Mouse (Mus musculus) granulocyte monocyte progenitor cell, adult 5-6 weeks (primary cell): Measurements from ENCODE around the gene a. TPM values are rescaled to one million over a fixed set of nuclear protein-coding genes. Genes with fewer than 3 reads are reported as not detected.

ENCODE experiments used
- ATAC-seq: replicated peaks from 2 replicates; pipeline ENCODE4 v1.8.0; 2016; ENCODE audit warnings: mild to moderate bottlenecking, moderate TSS enrichment, inconsistent platforms; ENCODE audit not compliant: poor library complexity, severe bottlenecking
- total RNA-seq, 2 experiments: library from RNA; stranded (forward) in 1 of 2; stranded (reverse) in 1 of 2; fragments of 200-712, 200-1000 nt in 1 of 2; fragments of >200 nt in 1 of 2; fragmentation: Nextera tagmentation in 1 of 2; gene quantifications; 2 replicates each; pipeline ENCODE4 v1.2.3; 2014 to 2017

Gene a
- total RNA-seq, 2 experiments from 2014 or later: not detected

DNA sequence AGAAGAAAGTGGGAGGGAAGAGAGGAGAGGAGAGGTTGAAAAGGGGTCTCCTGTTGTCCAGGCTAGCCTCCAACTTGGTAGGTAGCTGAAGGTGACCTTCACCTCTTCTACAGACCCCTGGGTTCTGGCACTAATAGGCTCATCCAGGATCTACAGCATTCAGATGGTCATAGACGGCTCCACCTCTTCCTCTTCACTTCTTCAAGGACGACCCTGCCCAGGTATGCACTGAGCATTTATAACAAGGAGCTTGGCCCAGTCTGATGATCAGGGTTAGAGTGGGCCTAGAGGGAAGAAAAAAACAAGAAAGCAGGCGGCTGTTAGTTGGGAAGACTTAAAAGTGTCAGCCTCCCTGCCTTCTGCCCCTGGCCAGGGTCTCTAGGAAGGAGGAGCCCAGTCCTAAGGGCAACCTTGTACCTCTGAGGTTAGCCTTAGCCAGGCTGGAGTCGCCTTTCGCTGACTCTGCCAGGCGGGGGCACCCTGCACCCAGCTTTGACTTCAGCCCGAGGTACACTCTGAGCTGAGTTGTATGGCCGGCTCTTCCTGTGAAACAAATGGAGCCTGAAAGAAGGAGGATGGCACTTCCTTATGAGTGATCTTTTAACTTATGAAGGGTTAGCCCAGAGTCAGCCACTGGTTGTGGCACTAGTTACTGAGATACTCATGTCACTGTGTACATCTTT, 291.1 kb downstream of the a start:
- peak; percentile 97 for ATAC-seq

DNA sequence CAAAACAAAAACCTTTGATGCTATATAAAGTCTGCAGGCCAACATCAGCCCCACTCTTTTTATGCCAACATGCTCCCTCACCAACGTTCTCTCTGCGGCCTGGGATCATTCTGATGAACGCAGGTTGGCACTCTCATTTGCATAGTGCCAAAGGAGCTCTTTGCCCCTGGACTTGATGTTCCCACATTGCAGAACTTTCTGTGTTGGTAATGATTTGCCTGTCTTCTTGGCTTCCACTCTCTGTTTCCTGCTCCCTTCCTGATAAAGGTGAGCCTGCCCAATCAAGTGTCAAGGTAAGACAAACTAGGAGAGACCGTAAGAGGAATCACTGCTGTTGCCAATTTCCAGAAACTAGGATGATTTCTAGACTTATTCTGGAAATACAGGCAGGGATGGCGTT, 293.3 kb downstream of the a start:
- no peak for ATAC-seq

DNA sequence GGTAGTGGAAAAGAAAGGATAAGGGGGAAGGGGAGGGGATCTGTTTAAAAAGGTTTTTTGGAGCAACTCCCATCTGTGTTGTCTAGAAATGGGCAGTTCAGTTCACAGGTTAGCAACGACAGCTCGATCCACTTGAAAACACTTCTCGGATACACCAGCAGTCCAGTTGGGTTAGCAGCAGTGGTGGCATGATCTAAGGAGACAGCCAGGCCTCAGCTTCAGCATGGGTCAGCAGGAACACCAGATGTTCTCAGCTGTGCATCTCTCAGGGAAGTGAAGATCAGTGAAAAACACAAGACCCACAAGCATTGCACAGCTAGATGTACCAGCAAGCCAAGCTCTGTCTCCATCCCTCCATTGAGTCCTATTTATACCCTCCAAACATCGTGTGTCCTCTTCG, 295.1 kb downstream of the a start:
- no peak for ATAC-seq

DNA sequence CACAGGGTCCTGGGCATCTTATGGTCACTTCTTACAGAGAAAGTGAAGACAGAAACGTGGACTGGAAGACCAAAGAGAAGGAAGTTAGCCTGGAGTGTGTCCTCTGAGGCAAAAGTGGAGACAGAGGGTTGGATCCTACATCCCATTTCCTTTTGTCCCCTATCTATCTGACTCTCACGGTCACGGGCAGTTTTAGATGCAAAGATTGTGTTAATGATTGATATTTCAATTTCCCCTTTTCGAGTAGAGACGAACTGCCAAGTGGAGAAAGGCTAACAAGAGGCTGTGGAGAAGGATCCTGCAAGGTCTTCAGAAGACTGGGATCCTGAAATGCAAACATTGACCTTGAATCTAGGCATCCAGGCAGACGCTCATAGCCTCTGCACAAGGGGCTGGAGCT, 297.1 kb downstream of the a start:
- ATAC-seq: no peak

DNA sequence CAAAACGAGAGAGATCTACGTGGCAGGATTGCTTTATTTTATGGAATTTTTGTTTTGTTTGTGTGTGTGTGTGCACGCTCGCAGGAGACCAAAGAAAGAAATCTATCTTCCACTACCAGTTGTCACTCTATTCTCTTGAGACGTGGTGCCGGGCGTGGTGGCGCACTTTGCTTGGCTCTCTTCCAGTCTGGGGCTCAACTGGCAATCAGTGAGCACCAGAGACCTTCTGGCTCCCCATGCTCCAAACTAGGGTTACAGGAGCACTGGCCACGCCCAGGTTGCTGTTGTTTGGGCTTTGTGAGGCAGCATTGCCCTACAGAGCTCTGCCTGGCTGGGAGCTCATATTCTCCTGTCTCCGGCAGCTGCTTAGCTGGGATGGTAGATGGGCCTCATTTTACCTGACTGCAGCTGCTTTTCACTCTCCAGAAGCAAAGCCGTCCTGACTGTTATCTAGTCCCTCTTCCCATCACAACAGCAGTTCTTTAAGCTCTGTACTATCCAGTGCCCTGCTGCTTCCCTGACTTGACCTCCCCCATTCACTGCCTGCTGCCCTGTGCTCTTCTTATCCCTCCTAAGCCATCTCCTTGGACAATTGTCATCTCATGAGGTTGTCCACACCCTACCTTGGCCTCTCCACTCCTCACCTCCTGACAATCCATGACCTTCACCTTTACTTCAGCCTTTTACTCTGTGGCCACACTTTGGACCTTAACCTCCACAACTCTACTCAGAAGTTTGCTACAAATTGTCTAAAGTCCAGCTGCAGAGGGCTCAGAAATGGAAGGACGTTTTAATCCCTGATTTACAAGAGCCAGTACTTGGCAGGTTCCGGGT, 299.9 kb downstream of the a start:
- ATAC-seq: no peak

DNA sequence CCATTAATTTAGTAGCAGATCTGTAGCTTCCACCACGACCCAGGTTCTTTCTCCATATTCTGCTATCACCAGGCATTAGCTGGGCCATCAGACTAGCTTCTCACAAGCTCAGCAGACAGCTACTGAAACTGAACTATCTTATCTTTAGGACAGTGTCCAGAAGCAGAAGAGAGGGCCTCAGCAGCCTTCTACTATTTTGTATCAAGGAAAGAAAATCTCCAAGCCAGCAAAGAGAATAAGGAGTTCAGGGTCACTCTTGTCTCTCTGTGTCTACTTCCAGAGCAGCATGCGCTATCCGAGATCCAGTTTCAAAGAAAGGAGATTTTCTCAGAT, 300.5 kb downstream of the a start:
- ATAC-seq: no peak

DNA sequence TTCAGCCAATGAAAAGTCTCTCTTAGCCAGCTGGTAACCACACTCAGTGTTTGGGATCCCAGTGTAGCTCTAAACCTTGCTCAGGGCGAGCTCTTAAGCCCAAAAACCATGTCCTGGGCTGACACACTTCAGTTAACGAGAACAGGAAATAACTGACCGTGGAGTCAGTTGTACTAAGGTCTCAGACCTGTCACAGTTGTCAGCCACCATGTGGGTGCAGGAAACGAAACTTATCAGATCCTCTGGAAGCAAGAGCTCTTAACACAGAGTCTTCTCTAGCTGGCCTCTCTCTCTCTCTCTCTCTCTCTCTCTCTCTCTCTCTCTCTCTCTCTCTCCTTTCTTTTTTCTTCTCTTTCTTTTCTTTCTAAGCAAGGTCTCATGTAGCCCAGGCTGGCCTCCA, 302.2 kb downstream of the a start:
- ATAC-seq: peak; percentile 89

DNA sequence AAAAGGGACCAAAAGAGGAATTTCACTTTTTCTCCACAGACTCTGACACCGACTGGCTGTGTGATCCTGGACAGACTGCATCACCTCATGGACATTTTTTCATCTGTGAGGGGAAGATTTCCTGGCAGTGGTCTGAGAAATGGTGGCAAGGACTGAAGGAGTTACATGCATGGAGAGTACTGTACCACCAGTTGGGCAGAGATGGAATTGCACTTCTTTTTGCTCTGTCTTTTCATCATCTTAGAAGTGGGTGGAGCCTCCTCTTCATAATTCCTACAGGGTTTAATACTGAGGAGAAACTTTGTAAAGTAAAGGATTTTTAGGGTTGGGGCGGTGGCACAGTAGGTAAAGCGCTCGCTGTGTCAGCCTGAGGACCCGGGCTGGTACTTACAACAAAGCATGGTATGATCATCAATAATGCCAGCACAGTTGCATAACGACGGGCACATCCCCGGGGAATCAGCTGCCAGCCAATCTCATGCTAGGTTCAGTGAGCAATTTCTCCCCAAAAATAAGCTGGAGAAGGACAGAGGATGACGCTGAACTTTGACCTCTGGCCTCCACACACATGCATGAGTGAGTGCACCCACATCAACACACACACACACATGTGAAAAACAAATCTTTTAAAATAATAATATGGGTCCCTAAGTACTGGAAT, 307.6 kb downstream of the a start:
- ATAC-seq: no peak

DNA sequence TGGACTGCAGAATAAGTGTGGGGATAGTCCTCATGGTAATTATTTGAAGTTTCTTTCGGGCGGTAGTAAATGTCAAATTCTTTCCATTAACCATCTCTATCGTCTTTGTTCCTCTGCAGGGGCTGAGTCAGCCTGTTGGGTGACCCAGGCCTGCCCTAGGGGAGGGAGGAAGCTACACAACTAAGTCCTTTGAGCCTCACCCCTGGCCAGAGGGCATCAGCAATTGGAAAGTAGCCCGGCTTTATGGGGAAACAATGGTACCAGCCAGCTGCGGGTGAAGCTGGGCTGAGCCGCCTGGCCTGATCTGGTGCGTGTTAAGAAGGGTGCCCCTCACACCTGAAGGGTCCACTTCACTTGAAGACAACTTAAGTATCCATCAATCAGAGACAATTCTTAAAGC, 308.2 kb downstream of the a start:
- no peak for ATAC-seq

DNA sequence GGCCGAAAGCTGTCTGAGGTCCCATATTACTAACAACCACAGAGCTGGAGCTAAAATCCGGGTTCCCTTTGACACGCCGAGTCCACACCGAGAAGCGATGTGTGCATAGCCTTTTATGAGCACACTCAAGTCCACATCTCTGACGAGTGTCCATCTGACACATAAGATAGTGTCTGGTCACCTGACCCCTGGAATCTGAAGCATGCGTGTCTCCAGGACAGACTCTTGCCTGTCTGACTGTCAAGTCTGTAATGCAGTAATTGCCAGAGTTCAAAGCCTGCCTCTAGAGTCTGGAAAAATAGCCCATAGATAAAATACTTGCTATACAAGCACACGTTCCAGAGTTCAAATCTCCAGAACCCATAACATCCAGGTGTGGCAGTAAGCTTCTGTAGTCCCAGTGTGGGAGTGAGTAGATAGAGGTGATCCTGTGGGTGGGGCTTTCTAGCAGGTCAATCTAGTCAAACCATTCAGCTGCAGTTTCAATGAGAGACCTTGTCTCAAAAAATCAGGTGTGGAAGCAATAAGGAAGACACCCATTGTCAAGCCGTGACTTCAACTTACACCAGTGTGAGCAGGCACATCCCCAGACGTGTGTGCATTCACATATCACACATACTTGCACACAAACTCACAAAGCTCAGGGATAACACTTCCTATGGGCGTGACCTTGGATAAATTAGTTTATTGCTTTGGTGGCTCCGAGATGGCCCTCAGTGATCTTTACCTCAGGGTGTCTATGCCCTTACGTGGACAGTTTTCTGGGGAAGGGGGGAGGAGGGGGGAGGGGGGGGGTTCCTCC, 309.0 kb downstream of the a start:
- ATAC-seq: no peak

Other genes with a start within 250 kb of the a start
- gene 1700003F12Rik, start 244.3 kb upstream of the a start, total RNA-seq (2014; fragmentation: Nextera tagmentation): not detected in 2 replicates
- gene 1700003F12Rik, start 244.3 kb upstream of the a start, total RNA-seq (2017): not detected in 2 replicates
- not detected in 2 replicates for gene Actl10, start 239.6 kb upstream of the a start, total RNA-seq (2014; fragmentation: Nextera tagmentation)
- gene Actl10, start 239.6 kb upstream of the a start, total RNA-seq (2017): not detected in 2 replicates
- gene Necab3, start 232.5 kb upstream of the a start, total RNA-seq (2014; fragmentation: Nextera tagmentation): 1.8 and 7.0 TPM in 2 replicates
- 2.4 TPM in 1 of 2 replicates, not detected in the other for gene Necab3, start 232.5 kb upstream of the a start, total RNA-seq (2017)
- 32.0 and 45.2 TPM in 2 replicates for gene E2f1, start 221.5 kb upstream of the a start, total RNA-seq (2014; fragmentation: Nextera tagmentation)
- 7.5 and 9.9 TPM in 2 replicates for gene E2f1, start 221.5 kb upstream of the a start, total RNA-seq (2017)
- 8.4 and 15.5 TPM in 2 replicates for gene Pxmp4, start 187.7 kb upstream of the a start, total RNA-seq (2014; fragmentation: Nextera tagmentation)
- gene Pxmp4, start 187.7 kb upstream of the a start, total RNA-seq (2017): 11.5 and 15.2 TPM in 2 replicates
- gene Zfp341, start 178.1 kb upstream of the a start, total RNA-seq (2014; fragmentation: Nextera tagmentation): 1.2 and 1.7 TPM in 2 replicates
- 0.77 and 1.3 TPM in 2 replicates for gene Zfp341, start 178.1 kb upstream of the a start, total RNA-seq (2017)
- not detected in 2 replicates for gene 4930519P11Rik, start 178.0 kb upstream of the a start, total RNA-seq (2014; fragmentation: Nextera tagmentation)
- 0.52 TPM in 1 of 2 replicates, not detected in the other for gene 4930519P11Rik, start 178.0 kb upstream of the a start, total RNA-seq (2017)
- 108 and 120 TPM in 2 replicates for gene Chmp4b, start 139.7 kb upstream of the a start, total RNA-seq (2014; fragmentation: Nextera tagmentation)
- gene Chmp4b, start 139.7 kb upstream of the a start, total RNA-seq (2017): 125 and 129 TPM in 2 replicates
- gene Gm14214, start 21.4 kb upstream of the a start, total RNA-seq (2014; fragmentation: Nextera tagmentation): not detected in 2 replicates
- not detected in 2 replicates for gene Gm14214, start 21.4 kb upstream of the a start, total RNA-seq (2017)
- gene Raly, start 306 bp upstream of the a start, total RNA-seq (2014; fragmentation: Nextera tagmentation): 152 and 190 TPM in 2 replicates
- gene Raly, start 306 bp upstream of the a start, total RNA-seq (2017): 191 and 211 TPM in 2 replicates
- 145 and 157 TPM in 2 replicates for gene Eif2s2, start 101.5 kb downstream of the a start, total RNA-seq (2014; fragmentation: Nextera tagmentation)
- 212 and 223 TPM in 2 replicates for gene Eif2s2, start 101.5 kb downstream of the a start, total RNA-seq (2017)
- gene Gm14226, start 226.9 kb downstream of the a start, total RNA-seq (2014; fragmentation: Nextera tagmentation): not detected in 2 replicates
- not detected in 2 replicates for gene Gm14226, start 226.9 kb downstream of the a start, total RNA-seq (2017)